In genomic region chr10:61468900-61469299, GRCm38 (mm10) we compare ENCODE assay signal across 30 mouse cellular contexts. TPM values are rescaled to one million over a fixed set of nuclear protein-coding genes. Genes with fewer than 3 reads are reported as not detected.
DNase-seq lines count a peak whose midpoint lies in the region; ATAC-seq and TF ChIP-seq lines count a peak whose summit lies in the region.
"Had no signal": no experiment of that assay in that cellular context is flagged by ENCODE, and none has a peak within 500 bp of the region (broad histone marks: within the 10 kb centered on the region; RNA-seq: fewer than 3 reads in every experiment).

No protein-coding gene starts in this region.

- no peaks in the 10 kb centered on the region for H3K9me3 ChIP-seq in neural tube, embryonic 15.5 days (replicated peaks)
- H3K9me3 ChIP-seq: embryonic facial prominence, embryonic 10.5 days; embryonic facial prominence, embryonic 15.5 days; forebrain, embryonic 12.5 days; heart, embryonic 12.5 days; hindbrain, embryonic 13.5 days; liver, embryonic 13.5 days; neural tube, embryonic 13.5 days had no signal

- WGBS in neural tube, embryonic 15.5 days = 62% methylated on average over 7 of the region's 7 CpGs
- 60% methylated on average over 7 of the region's 7 CpGs for WGBS in kidney, adult 2 months

- CTCF ChIA-PET in Patski (lab: Charles Lee) = interaction anchor here (0.9 kb wide), 1 partner anchor 21 kb away, joined by 3 read pairs; no protein-coding TSS in a partner anchor

- no peaks in the 10 kb centered on the region; the same call in 1 of the 2 replicates for H3K4me1 ChIP-seq in neural tube, embryonic 15.5 days
- no peaks in the 10 kb centered on the region for H3K4me1 ChIP-seq in kidney, adult 2 months (ENCODE audit: control insufficient read depth, insufficient read depth, low read length)
- H3K4me1 ChIP-seq: embryonic facial prominence, embryonic 10.5 days; embryonic facial prominence, embryonic 15.5 days; forebrain, embryonic 12.5 days; neural tube, embryonic 13.5 days had no signal

- no peak overlapping the region for H3K9ac ChIP-seq in neural tube, embryonic 15.5 days (replicated peaks)
- H3K9ac ChIP-seq: embryonic facial prominence, embryonic 15.5 days; forebrain, embryonic 12.5 days; forebrain, postnatal 0 days; heart, embryonic 12.5 days; hindbrain, embryonic 13.5 days; liver, embryonic 13.5 days; neural tube, embryonic 13.5 days had no signal

- H3K36me3 ChIP-seq in neural tube, embryonic 15.5 days = no peaks in the 10 kb centered on the region
- H3K36me3 ChIP-seq in kidney, adult 2 months (ENCODE audit: control insufficient read depth, insufficient read depth, low read length) = no peaks in the 10 kb centered on the region
- H3K36me3 ChIP-seq: embryonic facial prominence, embryonic 10.5 days; embryonic facial prominence, embryonic 15.5 days; forebrain, embryonic 12.5 days; heart, embryonic 12.5 days; hindbrain, embryonic 13.5 days; liver, embryonic 13.5 days; neural tube, embryonic 13.5 days had no signal

- POLR2A ChIA-PET in Patski (lab: Charles Lee) = no interaction called here

- in situ Hi-C loops in Patski (cut with MboI; ENCODE audit: low pct_unique_long_range_greater_than_20kb) = loop anchor here (5.0 kb wide), 1 partner anchor 133 kb away; no protein-coding TSS in a partner anchor

- no peak overlapping the region for H3K4me3 ChIP-seq in neural tube, embryonic 15.5 days (replicated peaks)
- no peak overlapping the region for H3K4me3 ChIP-seq in kidney, adult 2 months (ENCODE audit: insufficient read depth, low read depth, low read length)
- H3K4me3 ChIP-seq: embryonic facial prominence, embryonic 10.5 days; embryonic facial prominence, embryonic 15.5 days; forebrain, embryonic 12.5 days; heart, embryonic 12.5 days; hindbrain, embryonic 13.5 days; liver, embryonic 13.5 days; neural tube, embryonic 13.5 days had no signal

- DNase-seq in 3134 (ENCODE audit: extremely low read depth, insufficient read length, low spot score) = peak; percentile 66
- peak; percentile 69 for DNase-seq in ES-CJ7 (ENCODE audit: low read depth, low spot score)
- DNase-seq in Patski (ENCODE audit: low read depth, low spot score) = no peak
- no peak for DNase-seq in kidney, adult 2 months
- DNase-seq in gastrocnemius, adult 8-10 months (ENCODE audit: low spot score in 2 of 2) = no peak
- DNase-seq: adrenal gland, postnatal 14 days; cerebellum, adult 11 months; cerebellum, postnatal 10 days; forebrain, postnatal 0 days; gastrocnemius, postnatal 10 days; heart, postnatal 4 days; kidney, adult 11 months; kidney, postnatal 36 days; left cerebral cortex, postnatal 4 days; liver, embryonic 13.5 days; lung, adult 2 months; lung, postnatal 10 days had no signal

- no peak for TF ChIP-seq CTCF in Patski (IDR thresholded peaks at IDR 0.05)
- TF ChIP-seq CTCF in kidney, adult 2 months (conservative IDR thresholded peaks at IDR 0.05; ENCODE audit: insufficient read depth, insufficient read length, low read depth, low read length) = no peak

- TF ChIP-seq POLR2A in kidney, adult 2 months (IDR thresholded peaks at IDR 0.05; ENCODE audit: low read depth, low read length) = no peak

- no peak overlapping the region for H3K27ac ChIP-seq in neural tube, embryonic 15.5 days (replicated peaks)
- H3K27ac ChIP-seq in kidney, adult 2 months (ENCODE audit: insufficient read depth, low read depth, low read length) = no peak overlapping the region
- H3K27ac ChIP-seq: embryonic facial prominence, embryonic 10.5 days; embryonic facial prominence, embryonic 15.5 days; forebrain, embryonic 12.5 days; hindbrain, embryonic 13.5 days; liver, embryonic 13.5 days; neural tube, embryonic 13.5 days had no signal

- no peak overlapping the region for H3K4me2 ChIP-seq in neural tube, embryonic 15.5 days
- H3K4me2 ChIP-seq: embryonic facial prominence, embryonic 15.5 days; forebrain, embryonic 12.5 days; heart, embryonic 12.5 days; hindbrain, embryonic 13.5 days; liver, embryonic 13.5 days; midbrain, embryonic 11.5 days; neural tube, embryonic 13.5 days had no signal

- peak; percentile 60 for ATAC-seq in Patski
- ATAC-seq in megakaryocyte progenitor cell, adult 5-6 weeks (replicated peaks; ENCODE audit: poor library complexity) = 0 out of 2 replicates have a peak, but pooled peaks have one; percentile 40
- no peak for ATAC-seq in neural tube, embryonic 15.5 days (ENCODE audit: low FRiP score)
- ATAC-seq: forebrain, postnatal 0 days; midbrain, embryonic 16.5 days had no signal

- no peaks in the 10 kb centered on the region for H3K27me3 ChIP-seq in Patski
- no peaks in the 10 kb centered on the region for H3K27me3 ChIP-seq in neural tube, embryonic 15.5 days (replicated peaks)
- H3K27me3 ChIP-seq in kidney, adult 2 months (replicated peaks; ENCODE audit: control insufficient read depth, insufficient read depth, low read length) = no peaks in the 10 kb centered on the region
- H3K27me3 ChIP-seq: embryonic facial prominence, embryonic 15.5 days; forebrain, embryonic 12.5 days; heart, embryonic 12.5 days; hindbrain, embryonic 13.5 days; liver, embryonic 13.5 days; neural tube, embryonic 13.5 days had no signal

RNA-seq across cellular contexts. Expression of gene Lrrc20, which starts 6.7 kb away (rescaled TPM):
- polyA plus RNA-seq in Patski (2021) = 14.0 TPM
- 5.6 and 6.1 TPM in 2 replicates for total RNA-seq in megakaryocyte progenitor cell, adult 5-6 weeks (2015)
- total RNA-seq in megakaryocyte progenitor cell, adult 5-6 weeks (2017) = 6.0 and 7.4 TPM in 2 replicates
- 12.1 and 14.5 TPM in 2 replicates for polyA plus RNA-seq in neural tube, embryonic 15.5 days (2015; fragmentation: Nextera tagmentation; extraction: Ambion mirVana)
- 4.0 and 4.6 TPM in 2 replicates for polyA plus RNA-seq in kidney, adult 2 months (2012; rRNA removed)
- 100 to 1,000 TPM; 151 to 195 (median 168) TPM for total RNA-seq in gastrocnemius, adult 8-10 months (2022)

RNA-seq across cellular contexts. Expression of gene Eif4ebp2, which starts 16.4 kb away (rescaled TPM):
- polyA plus RNA-seq in Patski (2021) = 47.4 TPM
- 154 TPM in 2 replicates for total RNA-seq in megakaryocyte progenitor cell, adult 5-6 weeks (2015)
- total RNA-seq in megakaryocyte progenitor cell, adult 5-6 weeks (2017) = 11.2 and 12.1 TPM in 2 replicates
- 44.1 and 57.0 TPM in 2 replicates for polyA plus RNA-seq in neural tube, embryonic 15.5 days (2015; fragmentation: Nextera tagmentation; extraction: Ambion mirVana)
- polyA plus RNA-seq in kidney, adult 2 months (2012; rRNA removed) = 127 and 128 TPM in 2 replicates
- total RNA-seq in gastrocnemius, adult 8-10 months (2022) = 100 to 1,000 TPM; 154 to 242 (median 183) TPM

RNA-seq across cellular contexts. Expression of gene Nodal, which starts 51.1 kb away (rescaled TPM):
- polyA plus RNA-seq in Patski (2021) = not detected
- total RNA-seq in megakaryocyte progenitor cell, adult 5-6 weeks (2015) = not detected in 2 replicates
- not detected in 2 replicates for total RNA-seq in megakaryocyte progenitor cell, adult 5-6 weeks (2017)
- 0.14 and 0.23 TPM in 2 replicates for polyA plus RNA-seq in neural tube, embryonic 15.5 days (2015; fragmentation: Nextera tagmentation; extraction: Ambion mirVana)
- polyA plus RNA-seq in kidney, adult 2 months (2012; rRNA removed) = 0.06 and 0.12 TPM in 2 replicates
- total RNA-seq in gastrocnemius, adult 8-10 months (2022) = under 1 TPM in 3 of 4 experiments, not detected in 1; 0.12 to 0.24 (median 0.13) TPM
- total RNA-seq: adrenal gland, postnatal 14 days; forebrain, postnatal 0 days had no signal
- polyA plus RNA-seq: C2C12; embryonic facial prominence, embryonic 10.5 days; forebrain, embryonic 12.5 days; heart, embryonic 12.5 days; hindbrain, embryonic 13.5 days; midbrain, embryonic 11.5 days; neural tube, embryonic 13.5 days; small intestine, adult 2 months; stomach, embryonic 14.5 days had no signal

Comparison
In these comparisons a context has a peak if more than half of its experiments do, and no peak if none do; other contexts are left out.
1. DNase-seq: peak in 3134 (single experiment) and ES-CJ7 (single experiment); none in Patski (single experiment), kidney, adult 2 months (single experiment) and gastrocnemius, adult 8-10 months (0 of 2).